Mouse (Mus musculus) layer of hippocampus, adult 2 months (tissue): ENCODE data around the gene Foxp2. TPM values are rescaled to one million over a fixed set of nuclear protein-coding genes. Genes with fewer than 3 reads are reported as not detected.

Experiments used
- DNase-seq, 2 experiments: peaks; one replicate each; pipeline ENCODE4 v3.0.0; 2022; ENCODE audit warnings: low spot score in 2 of 2
- H3K27ac ChIP-seq: fragments of 200-600 bp; 2 replicates; pipeline ENCODE4 v1.8.1; 2022
- H3K4me3 ChIP-seq: fragments of 200-600 bp; 2 replicates; pipeline ENCODE4 v1.8.1; 2022; ENCODE audit warnings: mild to moderate bottlenecking
- CTCF ChIP-seq: fragments of 200-600 bp; conservative IDR thresholded peaks from 2 replicates; pipeline ENCODE4 v1.8.1; 2022; ENCODE audit warnings: antibody characterized with exemption, mild to moderate bottlenecking, moderate library complexity
- total RNA-seq, 2 experiments: library from RNA; stranded (reverse); gene quantifications; 2 replicates each; pipeline ENCODE4 v1.2.3; 2021

The Foxp2 gene
- total RNA-seq, 2 experiments from 2014 or later: 1.8 to 2.1 TPM

GRCm38 (mm10) chr6:15321551-15321974 lies 420.4 kb downstream of the Foxp2 start:
- TF ChIP-seq CTCF: no peak
- Histone ChIP-seq H3K4me3 (no peak overlapping the region), H3K27ac (no peak overlapping the region)
- DNase-seq: no peak

GRCm38 (mm10) chr6:15323099-15323498 lies 421.9 kb downstream of the Foxp2 start:
- no peak overlapping the region for H3K27ac ChIP-seq

GRCm38 (mm10) chr6:15347705-15348104 lies 446.6 kb downstream of the Foxp2 start:
- no peak for TF ChIP-seq CTCF
- Histone ChIP-seq H3K27ac (no peak overlapping the region), H3K4me3 (no peak overlapping the region)
- DNase-seq: no peak

More at GRCm38 (mm10) chr6:15323099-15323498, 421.9 kb downstream of the Foxp2 start:
- no peak overlapping the region for H3K4me3 ChIP-seq
- no peak for DNase-seq
- no peak for TF ChIP-seq CTCF

- no peak for DNase-seq
- no peak overlapping the region for H3K4me3 ChIP-seq
- no peak overlapping the region for H3K27ac ChIP-seq
- peak; percentile 54 for TF ChIP-seq CTCF
Measured at GRCm38 (mm10) chr6:15355852-15356251, 454.7 kb downstream of the Foxp2 start.

DNA sequence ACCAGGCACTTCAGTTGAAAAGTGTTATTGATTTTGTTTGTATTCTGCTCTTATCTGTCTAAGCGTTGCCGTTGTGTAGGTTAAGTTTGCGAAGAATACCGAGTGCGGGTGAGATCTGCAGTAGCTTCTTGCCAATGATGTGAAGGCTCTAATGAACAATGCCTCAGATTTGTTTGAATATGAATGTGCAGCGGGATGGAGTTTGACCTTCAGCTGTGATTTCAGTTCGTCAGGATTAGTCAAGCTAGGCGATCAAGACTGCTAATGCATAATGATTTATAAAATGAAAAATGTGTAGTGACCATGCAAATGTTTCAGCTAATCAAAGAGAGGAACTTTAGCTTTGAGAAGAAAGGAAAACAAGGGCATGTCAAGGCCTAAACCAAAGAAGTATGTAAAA lies 469.1 kb downstream of the Foxp2 start:
- Histone ChIP-seq H3K4me3 (no peak overlapping the region), H3K27ac (no peak overlapping the region)
- no peak for TF ChIP-seq CTCF
- no peak for DNase-seq

DNA sequence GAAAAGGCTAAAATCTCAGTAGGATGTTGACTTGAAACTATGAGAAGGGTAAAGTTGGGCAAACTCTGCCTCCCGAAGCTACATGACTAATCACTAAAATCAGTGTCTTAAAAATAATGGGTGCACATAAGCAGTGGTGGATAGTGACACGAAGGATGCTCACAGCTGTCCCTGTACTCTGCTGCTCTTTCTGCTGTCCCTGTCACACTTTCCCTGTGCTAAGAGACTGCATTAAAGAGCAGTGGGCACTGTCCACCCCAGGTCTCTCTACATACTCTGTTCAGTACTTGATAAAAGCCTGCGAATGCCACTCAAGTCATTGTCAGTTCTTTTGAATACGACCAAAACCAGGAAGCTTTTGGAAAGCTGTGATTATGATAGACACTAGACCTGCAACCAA lies 469.7 kb downstream of the Foxp2 start:
- DNase-seq: no peak
- H3K4me3 ChIP-seq: no peak overlapping the region
- TF ChIP-seq CTCF: no peak
- no peak overlapping the region for H3K27ac ChIP-seq

DNA sequence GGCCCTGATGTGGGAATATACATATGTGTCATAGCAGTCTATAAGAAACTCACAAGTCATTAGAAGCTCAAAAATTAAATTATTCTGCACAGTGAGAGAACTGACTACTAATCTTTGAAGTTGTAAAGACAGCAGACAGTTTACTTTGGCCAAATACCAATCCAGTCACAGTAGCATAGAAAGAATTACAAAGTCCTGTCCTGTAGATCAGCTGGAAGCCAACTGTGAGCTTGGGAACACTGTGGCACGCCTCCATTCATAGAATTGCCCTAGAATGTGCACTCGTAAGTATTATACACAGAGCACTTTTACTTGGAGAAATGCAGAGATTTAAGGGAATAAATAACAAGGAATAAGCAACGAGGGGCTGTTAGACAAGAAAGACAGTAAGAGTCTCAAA lies 472.5 kb downstream of the Foxp2 start:
- TF ChIP-seq CTCF: no peak
- H3K27ac ChIP-seq: no peak overlapping the region
- no peak overlapping the region for H3K4me3 ChIP-seq
- DNase-seq: no peak

- no peak overlapping the region for H3K27ac ChIP-seq
- no peak for DNase-seq
- TF ChIP-seq CTCF: no peak
- H3K4me3 ChIP-seq: no peak overlapping the region
Measured at GRCm38 (mm10) chr6:15378261-15378660, 477.1 kb downstream of the Foxp2 start.

- DNase-seq: no peak
- no peak for TF ChIP-seq CTCF
- no peak overlapping the region for H3K27ac ChIP-seq
- no peak overlapping the region for H3K4me3 ChIP-seq
Measured at GRCm38 (mm10) chr6:15396462-15396861, 495.3 kb downstream of the Foxp2 start.

DNA sequence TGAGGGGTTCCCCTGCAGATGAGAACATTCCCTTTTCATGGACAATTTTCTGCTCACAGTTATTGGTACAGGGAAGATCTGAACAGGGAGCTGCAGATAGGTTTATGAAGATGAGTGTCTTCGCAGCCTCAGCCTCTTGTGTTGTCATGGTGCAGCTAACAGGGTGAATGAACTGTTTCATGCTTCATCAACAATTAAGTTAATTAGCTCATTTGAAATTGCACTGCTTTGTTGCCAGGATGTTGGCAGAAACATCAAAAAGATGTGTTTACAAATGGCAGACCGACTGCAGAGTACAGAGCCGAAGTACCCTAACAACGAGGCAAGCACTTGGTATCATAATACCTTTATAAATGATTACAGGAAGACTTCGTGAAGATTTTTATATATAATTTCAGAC lies 496.3 kb downstream of the Foxp2 start:
- DNase-seq: no peak
- no peak overlapping the region for H3K27ac ChIP-seq
- no peak overlapping the region for H3K4me3 ChIP-seq
- TF ChIP-seq CTCF: no peak

DNA sequence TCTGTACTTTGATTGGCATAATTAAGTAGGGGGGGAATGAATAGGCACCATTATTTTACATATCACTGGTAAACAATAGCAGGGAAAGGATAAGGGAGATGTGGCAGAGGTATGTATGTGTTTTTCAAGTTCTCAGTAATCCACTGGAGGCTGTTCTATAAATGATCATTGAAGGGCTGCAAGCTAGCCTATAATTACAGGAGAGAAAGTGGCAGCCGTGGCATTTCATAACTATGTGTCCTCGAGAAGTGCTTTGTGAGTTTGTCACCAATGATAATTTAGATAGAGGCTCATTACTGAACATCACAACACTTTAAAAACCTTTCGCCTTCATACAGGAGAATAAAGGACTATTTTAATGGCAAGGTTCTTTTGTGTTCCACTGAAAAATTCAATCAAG lies 500.0 kb downstream of the Foxp2 start:
- DNase-seq: no peak
- Histone ChIP-seq H3K27ac (no peak overlapping the region), H3K4me3 (no peak overlapping the region)
- TF ChIP-seq CTCF: no peak

DNA sequence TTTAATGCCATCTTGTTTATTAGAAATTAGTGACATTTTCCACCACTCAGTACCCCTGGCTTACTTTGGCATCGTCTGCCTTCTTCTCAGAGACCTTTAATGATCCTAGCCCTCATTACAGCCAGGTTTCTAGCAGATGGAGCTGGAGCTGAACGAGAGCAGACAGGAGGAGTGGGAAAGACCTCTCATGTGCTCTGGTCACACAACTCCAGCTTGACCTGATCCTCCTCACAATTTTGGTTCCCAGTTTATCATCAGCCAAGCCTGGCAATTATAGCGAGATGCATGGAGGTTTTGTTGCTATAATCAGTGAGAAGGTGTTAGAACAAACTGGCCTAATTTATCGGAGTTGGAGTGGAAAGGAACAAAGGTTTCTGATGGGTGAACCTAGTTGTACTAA lies 500.9 kb downstream of the Foxp2 start:
- no peak overlapping the region for H3K4me3 ChIP-seq
- no peak for TF ChIP-seq CTCF
- DNase-seq: no peak

GRCm38 (mm10) chr6:15415099-15415498 lies 514.0 kb downstream of the Foxp2 start:
- Histone ChIP-seq H3K27ac (no peak overlapping the region), H3K4me3 (no peak overlapping the region)
- TF ChIP-seq CTCF: peak; percentile 75
- peak in 1 of 2 experiments; percentile 14 for DNase-seq

More for the DNA sequence above, 500.9 kb downstream of the Foxp2 start:
- no peak overlapping the region for H3K27ac ChIP-seq

- H3K27ac ChIP-seq: no peak overlapping the region
- TF ChIP-seq CTCF: no peak
- H3K4me3 ChIP-seq: no peak overlapping the region
- no peak for DNase-seq
Measured at GRCm38 (mm10) chr6:15459701-15460100, 558.6 kb downstream of the Foxp2 start.

- H3K27ac ChIP-seq: no peak overlapping the region
Measured at GRCm38 (mm10) chr6:15463390-15463789, 562.2 kb downstream of the Foxp2 start.

More at GRCm38 (mm10) chr6:15463390-15463789, 562.2 kb downstream of the Foxp2 start:
- no peak for DNase-seq
- no peak for TF ChIP-seq CTCF
- no peak overlapping the region for H3K4me3 ChIP-seq
